Mouse (Mus musculus): Measurements from ENCODE around the gene Ost4. TPM values are rescaled to one million over a fixed set of nuclear protein-coding genes. Genes with fewer than 3 reads are reported as not detected.

The Ost4 gene
- total and polyA plus RNA-seq, 3 experiments, result 160 to 191 (median 161) TPM

DNA sequence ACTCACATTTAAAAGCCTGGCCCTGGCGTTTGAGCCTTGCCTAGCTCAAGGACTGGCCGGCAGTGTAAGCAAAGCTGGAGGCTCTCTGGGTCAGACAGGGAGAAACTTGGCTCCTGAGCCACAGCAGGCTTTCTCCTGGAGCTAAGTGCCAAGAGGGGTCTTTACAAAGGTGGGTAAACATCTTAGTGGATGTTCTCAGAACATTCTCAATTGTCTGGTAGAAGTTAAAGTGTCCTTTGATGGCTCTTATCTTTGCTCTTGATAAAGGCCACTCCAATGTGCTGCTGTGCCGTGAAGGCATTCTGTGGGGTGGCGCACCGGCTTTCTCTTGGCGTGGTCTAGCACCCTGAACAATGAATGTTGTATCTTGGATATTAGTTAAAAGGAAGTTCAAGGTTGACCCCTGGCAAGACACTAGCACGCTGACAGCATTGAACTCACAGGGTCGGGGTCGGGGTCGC is 15.0 kb upstream of the Ost4 start:
- intact Hi-C loops (cut with DNase I), result loop anchor here (5.0 kb wide), 2 partner anchors 40 to 125 kb away; partner anchors contain the start of genes Atraid, Preb and Slc5a6

DNA sequence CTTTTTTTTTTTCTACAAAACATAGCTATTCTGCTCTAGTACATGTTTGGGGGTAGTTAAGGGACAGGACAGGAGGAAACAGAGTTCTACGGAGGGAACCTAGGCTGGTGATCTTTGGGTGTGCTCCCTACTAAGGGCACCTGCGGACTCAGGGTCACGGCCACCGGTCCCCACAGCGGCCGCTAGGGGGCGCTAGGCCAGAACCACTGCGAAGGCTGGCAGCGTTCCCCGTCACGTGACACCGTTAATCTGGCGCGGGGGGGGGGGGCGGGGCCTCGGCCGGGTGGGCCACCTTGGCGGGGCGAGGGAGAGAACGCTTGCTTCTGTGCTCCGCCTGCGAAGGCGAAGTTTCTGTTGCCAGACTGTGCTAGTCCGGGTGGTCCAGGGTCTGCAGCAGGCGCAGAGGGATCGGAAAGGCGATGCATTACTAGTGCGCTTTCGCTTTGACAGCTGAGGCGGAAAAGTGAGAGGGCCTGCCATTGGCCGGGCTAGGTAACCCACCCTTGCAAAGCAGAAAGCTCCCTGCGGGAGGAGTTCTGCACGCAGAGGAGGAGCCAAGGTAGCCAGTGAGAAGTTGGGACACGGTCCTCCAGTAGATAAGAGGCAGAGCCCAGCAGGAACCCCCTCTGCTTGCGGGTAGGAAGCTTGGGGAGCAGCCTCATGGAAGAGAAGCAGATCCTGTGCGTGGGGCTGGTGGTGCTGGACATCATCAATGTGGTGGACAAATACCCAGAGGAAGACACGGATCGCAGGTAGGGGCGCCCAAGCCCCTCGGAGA is 13.9 kb upstream of the Ost4 start, which contains the start of gene Khk:
TSS of gene Khk (plus strand) at position 176 of the 778 bp plus-strand sequence.
- WGBS, result 2% methylated on average over 40 of the region's 40 CpGs
- no peak; the same call in 1 of the 2 replicates for TF ChIP-seq EP300 (IDR thresholded peaks at IDR 0.05; ENCODE audit: insufficient read depth, low read depth, low read length)
- TF ChIP-seq CTCF (IDR thresholded peaks at IDR 0.05), result peak; percentile 81
- peak; percentile 91 for TF ChIP-seq POLR2A (IDR thresholded peaks at IDR 0.05; ENCODE audit: insufficient read depth, low read depth, low read length)
- no peaks in the 10 kb centered on the region for H3K36me3 ChIP-seq (ENCODE audit: control insufficient read depth, insufficient read depth, low read length)
- no peaks in the 10 kb centered on the region for H3K27me3 ChIP-seq (ENCODE audit: control insufficient read depth, insufficient read depth, low read length)
- intact Hi-C loops (cut with DNase I), result loop anchor here (5.0 kb wide), 2 partner anchors 41 to 126 kb away; partner anchors contain the start of genes Atraid, Preb and Slc5a6
- peaks cover 6% of the 10 kb centered on the region for H3K4me1 ChIP-seq (ENCODE audit: control insufficient read depth, insufficient read depth, low read length)
- H3K27ac ChIP-seq, result peak within 1 kb of the TSS; percentile 84
- peak; percentile 91 to 94 for DNase-seq
- no peaks in the 10 kb centered on the region for H3K79me2 ChIP-seq (replicated peaks; ENCODE audit: control insufficient read depth, insufficient read depth, low read length)
- peak within 1 kb of the TSS; percentile 71 for H3K4me3 ChIP-seq
- H3K9ac ChIP-seq (ENCODE audit: low read depth, low read length), result peak within 1 kb of the TSS; percentile 47

More for the DNA sequence above, 15.0 kb upstream of the Ost4 start:
- 51% methylated on average over 10 of the region's 10 CpGs for WGBS
- no peaks in the 10 kb centered on the region for H3K36me3 ChIP-seq (ENCODE audit: control insufficient read depth, insufficient read depth, low read length)
- H3K27me3 ChIP-seq (ENCODE audit: control insufficient read depth, insufficient read depth, low read length), result no peaks in the 10 kb centered on the region
- peaks cover 1% of the 10 kb centered on the region for H3K4me1 ChIP-seq (ENCODE audit: control insufficient read depth, insufficient read depth, low read length)
- no peak overlapping the region; the same call in 1 of the 2 replicates for H3K27ac ChIP-seq
- H3K9ac ChIP-seq (ENCODE audit: low read depth, low read length), result no peak overlapping the region
- no peak for TF ChIP-seq CTCF (IDR thresholded peaks at IDR 0.05)
- no peak for TF ChIP-seq EP300 (IDR thresholded peaks at IDR 0.05; ENCODE audit: insufficient read depth, low read depth, low read length)
- TF ChIP-seq POLR2A (IDR thresholded peaks at IDR 0.05; ENCODE audit: insufficient read depth, low read depth, low read length), result no peak
- H3K4me3 ChIP-seq, result no peak overlapping the region
- H3K79me2 ChIP-seq (replicated peaks; ENCODE audit: control insufficient read depth, insufficient read depth, low read length), result no peaks in the 10 kb centered on the region
- no peak for DNase-seq

DNA sequence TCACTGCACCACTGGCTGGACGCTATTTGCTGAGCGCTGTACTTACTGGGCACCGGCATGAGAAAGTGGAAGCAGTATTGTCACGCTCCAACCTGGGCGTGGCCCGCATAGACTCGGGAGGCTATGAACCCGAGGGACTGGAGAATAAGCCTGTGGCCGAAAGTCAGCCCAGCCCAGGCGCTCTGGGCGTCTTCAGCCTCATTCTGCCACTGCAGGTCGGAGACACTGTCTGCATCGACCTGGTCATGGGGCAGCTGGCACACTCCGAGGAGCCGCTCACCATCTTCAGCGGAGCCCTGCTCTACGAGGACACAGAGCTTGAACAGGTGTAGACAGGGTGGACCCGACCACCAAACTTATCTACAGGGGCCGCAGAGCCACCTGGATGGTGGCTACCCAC is 13.0 kb upstream of the Ost4 start:
- Histone ChIP-seq H3K27me3 (ENCODE audit: control insufficient read depth, insufficient read depth, low read length) (no peaks in the 10 kb centered on the region), H3K27ac (peak overlapping the region; percentile 84), H3K79me2 (replicated peaks; ENCODE audit: control insufficient read depth, insufficient read depth, low read length) (no peaks in the 10 kb centered on the region), H3K36me3 (ENCODE audit: control insufficient read depth, insufficient read depth, low read length) (no peaks in the 10 kb centered on the region), H3K9ac (ENCODE audit: low read depth, low read length) (no peak overlapping the region), H3K4me3 (no peak overlapping the region), H3K4me1 (ENCODE audit: control insufficient read depth, insufficient read depth, low read length) (peaks cover 7% of the 10 kb centered on the region)
- peak; percentile 56 for DNase-seq
- TF ChIP-seq CTCF (IDR thresholded peaks at IDR 0.05) (no peak), EP300 (IDR thresholded peaks at IDR 0.05; ENCODE audit: insufficient read depth, low read depth, low read length) (no peak), POLR2A (IDR thresholded peaks at IDR 0.05; ENCODE audit: insufficient read depth, low read depth, low read length) (no peak)
- intact Hi-C loops (cut with DNase I), result loop anchor here (5.0 kb wide), 2 partner anchors 42 to 127 kb away; partner anchors contain the start of genes Atraid, Preb and Slc5a6
- 68% methylated on average over 19 of the region's 19 CpGs for WGBS

DNA sequence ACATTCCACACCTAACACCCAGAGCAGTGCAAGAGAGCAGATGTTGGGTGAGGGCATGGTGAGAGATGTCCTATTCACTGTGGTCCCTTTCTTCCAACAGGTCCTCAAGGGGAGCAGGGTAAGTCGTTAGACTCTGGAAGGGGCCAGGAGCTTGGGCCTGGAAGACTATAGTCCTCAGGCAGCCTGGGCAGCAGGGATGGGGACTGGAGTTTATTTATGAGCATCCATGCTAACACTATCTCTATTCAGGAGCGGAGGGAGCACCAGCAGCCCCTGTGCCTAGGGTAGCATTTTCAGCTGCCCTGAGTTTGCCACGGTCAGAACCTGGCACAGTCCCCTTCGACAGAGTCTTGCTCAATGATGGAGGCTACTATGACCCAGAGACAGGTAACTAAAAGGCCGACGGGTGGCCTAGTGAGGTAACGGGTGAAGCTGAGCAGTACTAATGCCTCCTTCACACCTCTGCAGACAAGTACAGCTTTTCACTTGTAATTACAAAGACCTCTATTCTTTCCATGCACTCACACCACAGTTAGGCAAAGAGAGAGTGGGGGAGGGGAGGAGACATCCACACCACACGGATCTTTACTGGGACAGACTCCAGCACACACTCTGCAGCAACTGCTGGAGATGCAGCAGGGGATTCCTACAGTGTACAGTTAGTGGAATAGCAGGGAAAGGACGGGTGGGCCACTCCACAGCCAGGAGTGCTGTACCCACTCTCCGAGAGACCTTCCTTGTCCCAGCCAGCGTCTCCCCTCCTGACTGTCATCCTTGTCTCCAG is 12.4 kb upstream of the Ost4 start:
- no peak overlapping the region for H3K9ac ChIP-seq (ENCODE audit: low read depth, low read length)
- intact Hi-C loops (cut with DNase I), result loop anchor here (5.0 kb wide), 3 partner anchors 42 to 127 kb away; partner anchors contain the start of genes Atraid, Mapre3, Preb and Slc5a6

DNA sequence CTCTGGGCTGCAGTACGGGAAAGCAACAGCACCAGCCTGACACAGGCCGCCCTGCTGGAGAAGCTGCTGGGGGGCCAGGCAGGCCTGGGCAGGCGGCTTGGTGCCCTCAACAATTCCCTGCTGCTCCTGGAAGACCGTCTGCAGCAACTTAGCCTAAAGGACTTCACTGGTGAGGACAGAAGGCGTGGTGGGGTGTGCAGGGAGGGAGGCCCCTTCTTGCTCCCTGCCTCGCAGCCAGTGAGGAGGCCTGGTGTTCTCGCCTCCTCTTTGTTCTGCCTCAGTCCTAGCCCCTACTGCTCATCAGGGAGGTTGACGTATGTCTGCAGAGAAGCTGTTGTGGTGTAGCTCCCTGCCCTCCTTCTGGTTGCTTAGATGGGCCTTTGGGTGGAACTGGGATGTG is 11.1 kb upstream of the Ost4 start:
- no peaks in the 10 kb centered on the region for H3K27me3 ChIP-seq (ENCODE audit: control insufficient read depth, insufficient read depth, low read length)
- 96% methylated on average over 8 of the region's 8 CpGs for WGBS
- no peak overlapping the region for H3K4me3 ChIP-seq
- H3K79me2 ChIP-seq (replicated peaks; ENCODE audit: control insufficient read depth, insufficient read depth, low read length), result no peaks in the 10 kb centered on the region
- no peaks in the 10 kb centered on the region for H3K36me3 ChIP-seq (ENCODE audit: control insufficient read depth, insufficient read depth, low read length)
- intact Hi-C loops (cut with DNase I), result loop anchor here (5.0 kb wide), 1 partner anchor 106 kb away; the partner anchor contains the start of gene Mapre3
- H3K27ac ChIP-seq, result no peak overlapping the region; the same call in 1 of the 2 replicates
- H3K4me1 ChIP-seq (ENCODE audit: control insufficient read depth, insufficient read depth, low read length), result peaks cover 20% of the 10 kb centered on the region
- TF ChIP-seq POLR2A (IDR thresholded peaks at IDR 0.05; ENCODE audit: insufficient read depth, low read depth, low read length) (no peak), EP300 (IDR thresholded peaks at IDR 0.05; ENCODE audit: insufficient read depth, low read depth, low read length) (no peak), CTCF (IDR thresholded peaks at IDR 0.05) (no peak)
- no peak overlapping the region for H3K9ac ChIP-seq (ENCODE audit: low read depth, low read length)
- DNase-seq, result no peak

More for the DNA sequence above, 12.4 kb upstream of the Ost4 start:
- 75% methylated on average over 11 of the region's 11 CpGs for WGBS
- Histone ChIP-seq H3K36me3 (ENCODE audit: control insufficient read depth, insufficient read depth, low read length) (no peaks in the 10 kb centered on the region), H3K4me1 (ENCODE audit: control insufficient read depth, insufficient read depth, low read length) (peaks cover 12% of the 10 kb centered on the region), H3K79me2 (replicated peaks; ENCODE audit: control insufficient read depth, insufficient read depth, low read length) (no peaks in the 10 kb centered on the region), H3K27ac (no peak overlapping the region; the same call in 1 of the 2 replicates), H3K4me3 (no peak overlapping the region), H3K27me3 (ENCODE audit: control insufficient read depth, insufficient read depth, low read length) (no peaks in the 10 kb centered on the region)
- DNase-seq, result no peak
- TF ChIP-seq CTCF (IDR thresholded peaks at IDR 0.05), result no peak
- TF ChIP-seq POLR2A (IDR thresholded peaks at IDR 0.05; ENCODE audit: insufficient read depth, low read depth, low read length), result no peak
- no peak for TF ChIP-seq EP300 (IDR thresholded peaks at IDR 0.05; ENCODE audit: insufficient read depth, low read depth, low read length)

Measured in heart, adult 2 months (tissue).